Mouse (Mus musculus): ENCODE results near the gene Ranbp3l.
A peak's percentile ranks its signal among the peaks of the same experiment; 100 is the strongest.

Ranbp3l gene

GRCm38 (mm10) chr15:9070912-9071555 lies 103.3 kb downstream of the Ranbp3l start, which contains the start of gene Nadk2:
Gene Nadk2 (plus strand): TSS chr15:9071260.
- peak; percentile 98 for DNase-seq (ENCODE audit: extremely low spot score, low spot score)

- peak; percentile 74 for DNase-seq (ENCODE audit: extremely low spot score, low spot score)
These were observed 104.1 kb downstream of the Ranbp3l start for GRCm38 (mm10) chr15:9071556-9072544.

- DNase-seq (ENCODE audit: extremely low spot score, low spot score), result no peak
These were observed 104.9 kb downstream of the Ranbp3l start for GRCm38 (mm10) chr15:9072630-9073029.

- no peak for DNase-seq (ENCODE audit: extremely low spot score, low spot score)
These were observed 105.4 kb downstream of the Ranbp3l start for GRCm38 (mm10) chr15:9073067-9073608.

- DNase-seq (ENCODE audit: extremely low spot score, low spot score), result no peak
These were observed 105.9 kb downstream of the Ranbp3l start for GRCm38 (mm10) chr15:9073684-9074083.

- no peak for DNase-seq (ENCODE audit: extremely low spot score, low spot score)
These were observed 106.4 kb downstream of the Ranbp3l start for GRCm38 (mm10) chr15:9074139-9074538.

- DNase-seq (ENCODE audit: extremely low spot score, low spot score), result no peak
These were observed 106.9 kb downstream of the Ranbp3l start for GRCm38 (mm10) chr15:9074671-9075070.

GRCm38 (mm10) chr15:9075608-9076200 lies 108.0 kb downstream of the Ranbp3l start:
- DNase-seq (ENCODE audit: extremely low spot score, low spot score), result no peak

GRCm38 (mm10) chr15:9078481-9079300 lies 110.9 kb downstream of the Ranbp3l start:
- no peak for DNase-seq (ENCODE audit: extremely low spot score, low spot score)

- DNase-seq (ENCODE audit: extremely low spot score, low spot score), result no peak
These were observed 111.9 kb downstream of the Ranbp3l start for GRCm38 (mm10) chr15:9079626-9080025.

- DNase-seq (ENCODE audit: extremely low spot score, low spot score), result no peak
These were observed 112.5 kb downstream of the Ranbp3l start for GRCm38 (mm10) chr15:9080206-9080605.

GRCm38 (mm10) chr15:9081294-9081693 lies 113.5 kb downstream of the Ranbp3l start:
- no peak for DNase-seq (ENCODE audit: extremely low spot score, low spot score)

- no peak for DNase-seq (ENCODE audit: extremely low spot score, low spot score)
These were observed 115.0 kb downstream of the Ranbp3l start for GRCm38 (mm10) chr15:9082753-9083152.

- DNase-seq (ENCODE audit: extremely low spot score, low spot score), result no peak
These were observed 119.1 kb downstream of the Ranbp3l start for GRCm38 (mm10) chr15:9086813-9087212.

- DNase-seq (ENCODE audit: extremely low spot score, low spot score), result no peak
These were observed 119.7 kb downstream of the Ranbp3l start for GRCm38 (mm10) chr15:9087421-9087820.

GRCm38 (mm10) chr15:9087895-9088682 lies 120.3 kb downstream of the Ranbp3l start:
- no peak for DNase-seq (ENCODE audit: extremely low spot score, low spot score)

- no peak for DNase-seq (ENCODE audit: extremely low spot score, low spot score)
These were observed 120.9 kb downstream of the Ranbp3l start for GRCm38 (mm10) chr15:9088683-9089072.

GRCm38 (mm10) chr15:9089136-9089720 lies 121.5 kb downstream of the Ranbp3l start:
- no peak for DNase-seq (ENCODE audit: extremely low spot score, low spot score)

- DNase-seq (ENCODE audit: extremely low spot score, low spot score), result no peak
These were observed 122.9 kb downstream of the Ranbp3l start for GRCm38 (mm10) chr15:9090662-9091061.
